Mouse (Mus musculus) liver, embryonic 16.5 days (tissue): ENCODE results near the gene Epas1. TPM values are rescaled to one million over a fixed set of nuclear protein-coding genes. Genes with fewer than 3 reads are reported as not detected.

Source experiments
- ATAC-seq: fragments of 200-750 bp; cut with Nextera tagmentation; 2 replicates; pipeline ENCODE4 v1.8.0; 2017; ENCODE audit warnings: low read depth, mild to moderate bottlenecking, moderate number of reproducible peaks, moderate library complexity
- H3K27ac ChIP-seq: fragments of 300-500 bp; sonication (generic); 2 replicates; pipeline ENCODE4 v1.5.1; 2014; ENCODE audit warnings: mild to moderate bottlenecking, low read length
- H3K27me3 ChIP-seq: fragments of 300-500 bp; sonication (generic); 2 replicates; pipeline ENCODE4 v1.6.1; 2014; ENCODE audit warnings: low read depth, low read length, mixed read lengths; ENCODE audit not compliant: control insufficient read depth, insufficient read depth
- H3K36me3 ChIP-seq: fragments of 300-500 bp; sonication (generic); 2 replicates; pipeline ENCODE4 v1.6.1; 2014; ENCODE audit warnings: mild to moderate bottlenecking; ENCODE audit not compliant: control insufficient read depth, insufficient read depth
- H3K4me1 ChIP-seq: fragments of 300-500 bp; sonication (generic); 2 replicates; pipeline ENCODE4 v1.6.1; 2014; ENCODE audit warnings: low read depth, low read length, mixed read lengths; ENCODE audit not compliant: control insufficient read depth
- H3K4me2 ChIP-seq: fragments of 300-500 bp; sonication (generic); 2 replicates; pipeline ENCODE4 v1.6.1; 2014; ENCODE audit warnings: low read depth, low read length, mixed read lengths
- H3K4me3 ChIP-seq: fragments of 300-500 bp; sonication (generic); 2 replicates; pipeline ENCODE4 v1.5.1; 2014; ENCODE audit warnings: low read depth, mild to moderate bottlenecking, low read length
- H3K9ac ChIP-seq: fragments of 300-500 bp; sonication (generic); 2 replicates; pipeline ENCODE4 v1.6.1; 2014; ENCODE audit warnings: low read depth, low read length
- H3K9me3 ChIP-seq: fragments of 300-500 bp; sonication (generic); replicated peaks from 2 replicates; pipeline ENCODE4 v1.6.1; 2016; ENCODE audit warnings: low read length; ENCODE audit not compliant: control insufficient read depth
- WGBS: fragments of 180-500 bp; shearing (Covaris S2); extraction: QIAGEN DNeasy Blood & Tissue Kit; methylation state at CpG from one replicate; pipeline ENCODE4 v1.1.7; 2014; ENCODE audit not compliant: insufficient replicate concordance; 5-methylcytosine and 5-hydroxymethylcytosine counted together
- polyA plus RNA-seq: library from polyadenylated mRNA; unstranded; fragments of >200 nt; fragmentation: Nextera tagmentation; extraction: Ambion mirVana; gene quantifications from 2 replicates; pipeline ENCODE4 v1.2.1, GENCODE M21; 2015

The Epas1 gene
- polyA plus RNA-seq = 2.7 and 4.0 TPM in 2 replicates

- under 1% methylated on average over 52 of the region's 60 CpGs for WGBS
- ATAC-seq = peak; percentile 91
- Histone ChIP-seq H3K4me3 (peak within 1 kb of the TSS; percentile 60), H3K9ac (peak within 1 kb of the TSS; percentile 47), H3K27me3 (peaks cover 46% of the 10 kb centered on the region), H3K36me3 (no peaks in the 10 kb centered on the region), H3K4me2 (peak within 1 kb of the TSS; percentile 59), H3K27ac (peak within 1 kb of the TSS; percentile 54), H3K9me3 (no peaks in the 10 kb centered on the region), H3K4me1 (peaks cover 2% of the 10 kb centered on the region)
Measured at GRCm38 (mm10) chr17:86753130-86753821, at the start of gene Epas1. Gene Epas1 (plus strand): TSS chr17:86753700.

GRCm38 (mm10) chr17:86705236-86705635, 48.3 kb upstream of the Epas1 start:
- no peaks in the 10 kb centered on the region for H3K36me3 ChIP-seq
- H3K9me3 ChIP-seq = no peaks in the 10 kb centered on the region
- WGBS = 30% methylated on average over 3 of the region's 3 CpGs
- no peak overlapping the region for H3K27ac ChIP-seq
- no peaks in the 10 kb centered on the region for H3K4me1 ChIP-seq
- H3K4me3 ChIP-seq = no peak overlapping the region
- ATAC-seq = no peak
- no peaks in the 10 kb centered on the region for H3K27me3 ChIP-seq
- H3K4me2 ChIP-seq = no peak overlapping the region
- no peak overlapping the region for H3K9ac ChIP-seq

- H3K4me2 ChIP-seq = no peak overlapping the region
- ATAC-seq = no peak
- H3K27ac ChIP-seq = no peak overlapping the region
- H3K36me3 ChIP-seq = no peaks in the 10 kb centered on the region
- no peaks in the 10 kb centered on the region for H3K27me3 ChIP-seq
- 32% methylated on average over 1 of the region's 1 CpGs for WGBS
- H3K9me3 ChIP-seq = no peaks in the 10 kb centered on the region
- no peaks in the 10 kb centered on the region for H3K4me1 ChIP-seq
- no peak overlapping the region for H3K4me3 ChIP-seq
- no peak overlapping the region for H3K9ac ChIP-seq
Measured at GRCm38 (mm10) chr17:86706467-86706866, 47.0 kb upstream of the Epas1 start.

- no peaks in the 10 kb centered on the region for H3K9me3 ChIP-seq
- H3K36me3 ChIP-seq = no peaks in the 10 kb centered on the region
- ATAC-seq = no peak
- H3K27ac ChIP-seq = no peak overlapping the region
- no peaks in the 10 kb centered on the region for H3K4me1 ChIP-seq
- no peak overlapping the region for H3K9ac ChIP-seq
- H3K4me2 ChIP-seq = no peak overlapping the region
- H3K27me3 ChIP-seq = no peaks in the 10 kb centered on the region
- WGBS = 65% methylated on average over 8 of the region's 8 CpGs
- no peak overlapping the region for H3K4me3 ChIP-seq
Measured at GRCm38 (mm10) chr17:86709803-86710202, 43.7 kb upstream of the Epas1 start.

- no peaks in the 10 kb centered on the region for H3K4me1 ChIP-seq
- no peaks in the 10 kb centered on the region for H3K9me3 ChIP-seq
- no peak overlapping the region for H3K27ac ChIP-seq
- no peaks in the 10 kb centered on the region for H3K36me3 ChIP-seq
- H3K27me3 ChIP-seq = no peaks in the 10 kb centered on the region
- H3K4me2 ChIP-seq = no peak overlapping the region
- H3K9ac ChIP-seq = no peak overlapping the region
- no peak overlapping the region for H3K4me3 ChIP-seq
- 41% methylated on average over 8 of the region's 8 CpGs for WGBS
- no peak for ATAC-seq
Measured at GRCm38 (mm10) chr17:86710379-86710778, 43.1 kb upstream of the Epas1 start.

GRCm38 (mm10) chr17:86711949-86712348, 41.6 kb upstream of the Epas1 start:
- H3K4me2 ChIP-seq = no peak overlapping the region
- no peaks in the 10 kb centered on the region for H3K36me3 ChIP-seq
- H3K9me3 ChIP-seq = no peaks in the 10 kb centered on the region
- H3K9ac ChIP-seq = no peak overlapping the region
- ATAC-seq = no peak
- no peak overlapping the region for H3K27ac ChIP-seq
- no peak overlapping the region for H3K4me3 ChIP-seq
- 48% methylated on average over 5 of the region's 5 CpGs for WGBS
- no peaks in the 10 kb centered on the region for H3K4me1 ChIP-seq
- H3K27me3 ChIP-seq = no peaks in the 10 kb centered on the region

- no peaks in the 10 kb centered on the region for H3K36me3 ChIP-seq
- no peaks in the 10 kb centered on the region for H3K9me3 ChIP-seq
- H3K27ac ChIP-seq = no peak overlapping the region
- no peak for ATAC-seq
- H3K9ac ChIP-seq = no peak overlapping the region
- H3K27me3 ChIP-seq = no peaks in the 10 kb centered on the region
- H3K4me2 ChIP-seq = no peak overlapping the region
- WGBS = 67% methylated on average over 8 of the region's 8 CpGs
- no peak overlapping the region for H3K4me3 ChIP-seq
- H3K4me1 ChIP-seq = no peaks in the 10 kb centered on the region
Measured at GRCm38 (mm10) chr17:86712601-86713000, 40.9 kb upstream of the Epas1 start.

GRCm38 (mm10) chr17:86713591-86713990, 39.9 kb upstream of the Epas1 start:
- Histone ChIP-seq H3K27ac (no peak overlapping the region), H3K4me1 (no peaks in the 10 kb centered on the region), H3K4me2 (no peak overlapping the region), H3K36me3 (no peaks in the 10 kb centered on the region), H3K27me3 (no peaks in the 10 kb centered on the region), H3K9me3 (no peaks in the 10 kb centered on the region), H3K4me3 (no peak overlapping the region), H3K9ac (no peak overlapping the region)
- ATAC-seq = no peak
- 13% methylated on average over 8 of the region's 8 CpGs for WGBS

GRCm38 (mm10) chr17:86724786-86725415, 28.6 kb upstream of the Epas1 start:
- no peak for ATAC-seq
- Histone ChIP-seq H3K36me3 (no peaks in the 10 kb centered on the region), H3K9ac (no peak overlapping the region), H3K4me3 (no peak overlapping the region), H3K27ac (no peak overlapping the region), H3K27me3 (no peaks in the 10 kb centered on the region), H3K4me2 (no peak overlapping the region), H3K9me3 (no peaks in the 10 kb centered on the region), H3K4me1 (no peaks in the 10 kb centered on the region)
- WGBS = 63% methylated on average over 8 of the region's 8 CpGs
